Mouse (Mus musculus) inflammation-experienced regulatory T-cells, adult 16 weeks (primary cell): Measurements from ENCODE around the gene Lgr4. TPM values are rescaled to one million over a fixed set of nuclear protein-coding genes. Genes with fewer than 3 reads are reported as not detected.

Source experiments
- polyA plus RNA-seq: library from polyadenylated mRNA; unstranded; fragments of 100-300 nt; shearing (Covaris generic); gene quantifications from one replicate; pipeline ENCODE4 v1.2.1, GENCODE M21; 2017

Lgr4 gene
- polyA plus RNA-seq, result 0.11 TPM

DNA sequence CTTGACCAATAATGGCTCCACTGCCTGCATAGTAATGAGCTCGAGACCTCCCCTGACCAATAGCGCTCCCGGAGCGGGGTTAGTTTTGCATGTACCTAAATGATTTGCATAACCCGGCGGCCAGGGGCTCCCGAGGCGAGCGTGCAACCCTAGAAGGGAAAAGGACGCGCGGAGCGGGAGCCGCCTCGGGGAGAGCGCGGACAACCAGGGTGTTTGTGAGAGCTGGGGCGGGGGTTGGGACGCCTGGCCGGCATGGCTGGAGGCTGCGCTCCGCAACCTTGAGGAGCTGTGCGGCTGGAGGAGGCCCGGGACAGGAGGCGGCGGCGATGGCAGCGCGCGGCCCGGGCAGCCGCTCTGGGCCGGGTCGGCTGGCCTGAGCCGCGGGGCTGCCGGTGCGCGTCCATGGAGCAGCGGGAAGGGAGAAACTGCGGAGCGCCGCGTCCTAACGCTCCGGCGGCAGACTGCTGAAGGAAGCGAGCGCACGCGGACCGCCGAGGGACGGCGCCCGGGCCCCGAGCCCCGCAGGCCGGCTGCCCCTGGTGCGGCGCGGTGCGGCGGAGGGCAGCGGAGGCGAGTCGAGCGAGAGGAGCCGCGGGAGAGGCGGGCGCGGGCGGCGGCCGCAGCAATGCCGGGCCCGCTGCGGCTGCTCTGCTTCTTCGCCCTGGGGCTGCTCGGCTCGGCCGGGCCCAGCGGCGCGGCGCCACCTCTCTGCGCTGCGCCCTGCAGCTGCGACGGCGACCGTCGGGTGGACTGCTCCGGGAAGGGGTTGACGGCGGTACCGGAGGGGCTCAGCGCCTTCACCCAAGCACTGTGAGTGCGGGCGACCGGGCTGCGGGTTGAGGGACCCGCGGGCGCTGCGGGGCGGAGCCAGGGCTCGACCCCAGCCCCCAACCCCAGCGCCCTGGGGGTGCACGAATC, at the start of gene Lgr4:
Gene Lgr4 (plus strand): TSS at position 152 of the 918 bp plus-strand sequence.

DNA sequence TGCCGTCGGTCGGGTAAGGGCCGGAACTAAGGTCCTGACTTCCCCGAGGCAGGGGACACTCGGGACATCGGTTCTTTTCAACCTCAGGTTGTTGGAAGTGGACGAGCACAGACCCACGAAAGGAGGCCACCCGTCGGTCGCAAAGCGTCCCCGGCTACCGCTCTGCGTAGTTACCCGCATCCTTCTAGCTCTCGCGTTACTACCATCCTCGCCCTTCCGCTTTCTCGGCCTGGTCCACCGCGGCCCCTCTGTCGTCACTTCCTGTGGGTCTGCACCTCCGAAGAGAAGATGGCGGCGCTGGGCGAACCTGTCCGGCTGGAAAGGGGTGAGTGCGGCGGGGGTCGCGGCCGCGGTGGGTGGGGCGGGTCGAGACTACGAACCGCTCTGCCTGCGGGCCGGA, 26.9 kb upstream of the Lgr4 start, which contains the start of gene Lin7c:
Gene Lin7c (plus strand): TSS at position 257 of the 400 bp plus-strand sequence.

DNA sequence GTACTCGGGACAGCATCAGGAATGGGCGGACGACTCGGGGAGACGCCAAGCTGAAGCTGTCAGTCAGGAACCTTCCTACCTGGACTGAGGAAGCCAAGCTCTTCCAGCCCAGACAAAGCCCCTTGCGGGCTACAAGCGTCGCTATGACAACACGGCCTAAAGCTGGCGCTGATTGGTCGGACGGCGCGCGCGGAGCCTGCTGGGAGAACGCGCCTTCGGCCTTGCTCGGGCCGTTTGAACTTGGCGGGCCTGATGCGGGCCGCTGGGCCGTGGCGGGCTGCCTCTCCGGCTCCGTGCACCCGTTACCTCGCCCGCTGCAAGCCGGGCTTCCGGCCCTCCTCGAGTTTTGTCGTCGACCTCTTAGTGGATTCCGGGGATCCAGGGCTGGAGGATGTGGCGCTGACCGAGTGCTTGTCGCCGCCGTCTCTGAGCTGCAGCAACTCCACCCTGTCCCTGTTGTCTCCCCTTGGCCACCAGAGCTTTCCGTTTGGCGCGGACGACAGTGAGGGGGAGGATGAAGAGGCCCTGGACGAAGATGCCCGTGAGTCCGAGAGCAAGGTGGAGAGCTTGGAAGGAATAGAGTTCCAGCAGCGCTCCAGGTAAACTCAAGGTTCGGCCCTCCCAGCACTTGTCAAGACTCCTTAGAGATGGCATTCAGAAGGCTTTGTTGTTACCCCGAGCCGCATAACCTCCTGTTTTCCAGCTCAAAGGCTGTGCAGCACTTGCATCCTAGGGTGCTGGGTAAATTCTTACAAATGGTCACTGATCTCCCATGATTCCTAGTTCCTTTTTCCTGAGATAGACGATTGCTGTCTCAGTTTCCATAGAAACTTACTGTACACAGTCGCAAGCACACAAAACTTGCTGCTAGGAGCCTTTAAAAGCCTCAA, 100.4 kb downstream of the Lgr4 start, which contains the start of gene Ccdc34:
Gene Ccdc34 (plus strand): TSS at position 202 of the 890 bp plus-strand sequence.

Other genes starting within 250 kb of the Lgr4 start
- gene Bdnf, start 242.9 kb upstream of the Lgr4 start, polyA plus RNA-seq, result not detected
- 64.1 TPM for gene Lin7c, start 26.8 kb upstream of the Lgr4 start, polyA plus RNA-seq
- gene Ccdc34, start 100.2 kb downstream of the Lgr4 start, polyA plus RNA-seq, result 6.3 TPM